Mouse (Mus musculus) embryo, embryonic 11 days (tissue): ENCODE data around the gene Cers5.
"Not testable (repeated sequence)": the region's sequence is repeated elsewhere in the genome, so short reads cannot be mapped to it uniquely, and the experiment has no call there.

ENCODE experiments used
- DNase-seq: peaks from one replicate; pipeline ENCODE4 v3.0.0-alpha.2; 2015

The Cers5 gene

DNA sequence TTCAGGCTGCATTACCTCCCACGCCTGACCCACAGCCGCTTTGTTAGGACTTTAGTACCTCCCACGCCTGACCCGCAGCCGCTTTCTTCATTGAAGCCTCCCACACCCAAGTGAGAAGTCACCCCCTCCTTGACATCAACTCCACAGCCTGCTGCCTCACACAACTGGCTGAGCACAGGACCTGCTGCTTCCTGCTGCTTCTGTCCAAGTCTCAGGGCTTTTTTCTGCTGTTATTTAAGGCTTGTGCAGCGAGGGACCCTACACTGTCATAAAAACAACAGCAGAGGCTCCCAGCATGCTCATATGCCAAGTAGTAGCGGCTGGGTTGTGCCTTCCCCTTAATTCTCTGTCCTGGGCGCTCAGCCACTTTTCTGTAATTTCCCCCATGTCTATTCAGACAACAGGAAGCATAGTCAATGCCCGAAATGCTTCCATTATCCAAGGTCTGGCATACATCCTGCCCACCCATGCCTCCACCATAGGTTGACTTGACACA, 15.0 kb upstream of the Cers5 start:
- no peak for DNase-seq

- no peak for DNase-seq
These were observed 6.1 kb upstream of the Cers5 start for GRCm38 (mm10) chr15:99778677-99779335.

DNA sequence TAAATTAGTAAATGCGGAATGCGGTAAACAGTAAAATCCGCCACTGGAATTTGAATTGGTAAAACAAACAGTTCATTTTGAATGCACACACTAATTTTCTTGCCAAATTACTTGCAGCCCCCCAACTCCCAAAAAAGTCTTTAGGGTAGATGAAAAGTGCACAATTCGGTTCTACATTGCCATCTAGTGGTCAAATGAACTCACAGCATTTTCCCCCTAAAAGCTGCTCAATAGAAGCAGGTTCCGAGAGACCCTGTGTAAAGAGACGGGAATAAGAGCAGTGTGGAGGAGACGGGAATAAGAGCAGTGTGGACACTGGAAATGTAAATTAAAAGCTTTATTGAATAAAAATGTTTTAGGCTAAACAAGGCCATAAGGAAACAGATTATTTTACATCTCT, 5.5 kb upstream of the Cers5 start:
- peak; percentile 79 for DNase-seq

- no peak for DNase-seq
These were observed 240 bp upstream of the Cers5 start for GRCm38 (mm10) chr15:99772925-99773324.

DNA sequence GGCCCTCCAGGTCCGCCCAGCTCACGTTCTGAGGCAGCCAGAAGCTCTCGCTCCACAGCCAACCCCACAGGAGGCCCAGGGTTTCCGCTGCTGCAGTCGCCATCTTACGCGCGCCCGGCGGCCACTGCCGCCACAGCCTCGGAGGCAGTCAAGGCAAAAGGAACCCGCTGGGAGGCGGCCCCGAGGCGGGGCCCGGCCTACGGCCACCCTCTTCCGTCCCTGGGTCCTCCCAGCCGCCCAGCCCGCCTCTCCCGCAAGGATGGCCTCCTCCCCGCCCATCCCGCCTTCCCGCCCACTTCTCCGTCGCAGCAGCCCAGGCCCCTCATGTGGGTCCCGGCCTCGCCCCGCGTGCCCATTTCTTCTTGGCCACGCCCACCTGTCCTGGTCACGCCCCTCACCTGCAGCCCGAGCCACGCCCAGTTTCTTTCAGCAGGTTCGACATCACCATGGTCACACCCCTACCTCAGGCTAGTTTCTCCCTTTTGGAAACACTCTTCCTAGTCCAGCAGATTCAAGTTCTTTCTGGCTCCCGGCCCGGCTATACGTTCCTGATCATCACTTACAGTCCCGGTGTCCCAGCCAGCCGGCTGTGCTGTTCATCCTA, 306 bp downstream of the Cers5 start:
- peak; percentile 92 for DNase-seq

DNA sequence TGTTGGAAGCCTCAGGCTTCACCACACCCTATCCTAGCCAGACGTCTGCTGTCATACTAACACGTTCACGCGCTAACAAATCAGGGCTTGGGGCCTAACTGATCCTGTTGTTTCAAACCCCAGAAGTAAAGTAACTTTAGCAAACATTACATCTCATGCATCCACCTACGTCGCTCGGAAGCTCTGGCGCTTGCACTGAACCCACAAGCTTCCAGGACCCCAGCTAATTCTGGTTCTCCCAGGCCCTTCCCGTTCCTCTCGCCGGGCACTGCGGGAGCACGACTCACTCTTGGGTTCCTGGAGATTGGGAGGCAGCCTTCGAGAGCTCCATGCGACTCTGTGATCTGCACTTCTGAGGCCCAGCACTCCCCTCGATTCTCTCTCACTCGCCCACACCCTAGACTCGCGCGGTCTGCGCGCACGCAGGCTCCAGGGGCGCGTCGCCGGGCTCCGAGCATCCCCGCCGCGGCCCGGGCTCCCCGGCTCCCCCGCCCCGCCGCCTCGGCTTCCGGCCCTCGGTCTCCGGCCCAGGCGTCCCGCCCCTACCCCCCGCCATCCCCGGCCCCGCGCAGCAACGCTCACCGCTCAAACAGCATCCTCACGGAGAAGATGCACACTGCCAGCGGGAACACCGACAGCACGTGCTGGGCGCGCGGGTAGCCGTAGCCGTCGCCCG, 946 bp downstream of the Cers5 start:
- DNase-seq, result no peak

GRCm38 (mm10) chr15:99771004-99771500, 1.6 kb downstream of the Cers5 start:
- DNase-seq, result no peak

- DNase-seq, result no peak
These were observed 3.9 kb downstream of the Cers5 start for GRCm38 (mm10) chr15:99768761-99769160.

DNA sequence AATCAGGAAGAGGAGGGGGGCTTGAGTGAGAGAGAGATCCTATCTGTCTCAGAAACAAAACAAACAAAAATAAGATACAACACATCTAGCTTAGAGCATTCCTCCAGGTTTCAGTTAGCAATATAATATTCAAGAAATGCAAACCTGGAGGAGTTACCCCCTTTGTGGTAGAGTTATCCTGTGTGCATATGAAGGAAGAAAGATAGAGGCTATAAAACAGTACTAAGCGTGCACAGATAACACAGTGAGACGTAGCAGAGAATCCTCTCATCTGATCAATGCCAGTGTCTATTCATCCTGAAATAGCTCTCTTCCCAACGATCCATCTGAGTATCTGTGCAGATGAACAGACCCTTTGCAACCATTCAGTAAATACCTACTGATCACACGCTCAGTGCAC, 5.2 kb downstream of the Cers5 start:
- DNase-seq, result no peak

DNA sequence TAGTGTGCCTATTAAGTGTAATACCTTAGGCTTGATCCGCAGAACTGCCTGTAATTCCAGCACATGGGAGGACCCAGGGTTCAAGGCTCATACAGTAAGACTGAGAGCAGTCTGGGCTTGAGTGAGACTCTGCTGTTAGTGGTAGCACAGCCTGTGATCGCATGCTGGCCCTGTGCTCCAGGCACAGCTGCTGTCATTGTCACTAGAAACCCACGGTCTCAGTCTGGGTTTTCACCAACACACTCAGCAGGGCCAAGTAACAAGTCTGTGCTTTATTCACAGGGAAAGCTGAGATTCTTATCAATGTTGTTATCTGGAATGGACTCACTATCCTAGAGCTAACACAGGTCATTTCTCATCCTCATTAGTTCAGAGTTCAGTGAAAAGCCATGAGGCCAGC, 18.5 kb downstream of the Cers5 start:
- no peak for DNase-seq

DNA sequence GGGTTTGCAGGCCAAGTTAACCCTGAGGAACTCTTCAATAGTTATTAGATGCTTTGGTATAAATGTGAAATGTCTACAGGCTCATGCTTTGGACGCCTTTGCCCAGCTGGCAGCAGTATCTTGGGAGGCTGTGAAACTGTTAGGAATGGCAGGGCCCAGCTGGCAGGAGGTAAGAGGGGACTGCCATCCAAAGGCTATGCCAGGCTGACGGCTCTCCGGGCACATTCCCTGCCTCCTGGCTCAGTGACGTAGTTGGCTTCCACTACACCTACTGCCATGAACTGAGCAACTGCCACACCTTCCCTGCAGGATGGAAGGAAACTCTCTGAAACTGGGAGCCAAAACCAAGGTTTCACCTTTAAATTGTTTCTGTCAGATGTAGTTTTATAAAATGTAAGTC, 32.5 kb downstream of the Cers5 start:
- no peak for DNase-seq

DNA sequence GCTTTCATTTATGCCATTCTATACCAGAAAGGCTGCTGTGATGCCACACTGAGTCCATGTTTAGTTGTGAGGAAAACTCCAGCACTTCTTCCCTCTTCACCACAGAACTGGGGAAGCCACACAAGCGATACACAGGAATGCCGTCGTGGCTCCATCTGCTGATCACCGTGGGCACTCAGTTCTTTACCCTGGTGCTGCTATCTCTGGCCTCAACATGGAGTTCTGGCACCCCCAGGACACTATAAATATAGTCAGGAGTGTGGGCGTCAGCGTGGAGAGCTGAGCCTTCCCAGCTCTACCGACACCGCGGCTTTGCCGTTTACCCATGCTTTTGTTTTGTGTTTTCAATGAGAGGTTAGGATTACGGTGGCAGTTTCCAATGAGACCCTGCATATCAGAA, 36.0 kb downstream of the Cers5 start:
- DNase-seq, result no peak

GRCm38 (mm10) chr15:99735631-99736030, 37.1 kb downstream of the Cers5 start:
- no peak for DNase-seq

- DNase-seq, result no peak
These were observed 39.5 kb downstream of the Cers5 start for GRCm38 (mm10) chr15:99733186-99733585.

DNA sequence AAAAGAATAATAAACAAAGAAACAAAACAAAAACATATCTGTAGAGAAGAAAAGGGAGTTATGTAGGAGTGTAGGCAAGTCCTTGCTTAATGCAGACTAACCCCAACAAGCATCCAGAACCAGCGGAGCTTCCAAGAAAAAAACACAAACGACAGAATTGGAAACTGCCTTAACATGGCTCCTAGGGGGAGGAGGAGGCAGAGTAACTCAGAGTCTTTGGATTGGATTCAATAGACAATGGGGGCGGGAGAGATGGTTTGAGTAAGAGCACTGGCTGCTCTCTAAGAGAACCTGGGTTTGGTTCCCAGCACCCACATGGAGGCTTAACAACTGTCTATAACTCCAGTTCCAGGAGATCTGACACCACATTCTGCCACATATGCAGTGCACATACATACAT, 41.0 kb downstream of the Cers5 start:
- no peak for DNase-seq

DNA sequence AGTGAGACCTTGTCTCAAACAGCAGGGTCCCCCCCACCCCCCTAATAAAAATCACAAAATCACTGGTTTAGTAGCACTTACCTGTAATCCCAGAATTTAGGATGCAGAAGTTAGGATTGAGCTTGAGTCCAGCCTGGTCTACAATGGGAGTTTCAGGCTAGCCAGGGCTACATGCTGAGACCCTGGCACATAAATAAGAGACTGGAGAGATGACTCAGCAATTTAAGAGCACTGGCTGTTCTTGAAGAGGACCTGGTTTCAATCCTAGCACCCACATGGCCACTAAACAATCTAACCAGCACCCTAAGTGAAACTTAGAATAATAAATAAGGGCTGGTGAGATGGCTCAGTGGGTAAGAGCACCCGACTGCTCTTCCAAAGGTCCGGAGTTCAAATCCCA, 41.5 kb downstream of the Cers5 start:
- DNase-seq, result no peak

GRCm38 (mm10) chr15:99729056-99729783, 43.5 kb downstream of the Cers5 start:
- no peak for DNase-seq

GRCm38 (mm10) chr15:99728211-99728610, 44.5 kb downstream of the Cers5 start:
- DNase-seq, result no peak

- DNase-seq, result no peak
These were observed 45.2 kb downstream of the Cers5 start for GRCm38 (mm10) chr15:99727525-99727924.

GRCm38 (mm10) chr15:99727039-99727438, 45.6 kb downstream of the Cers5 start:
- not testable (repeated sequence) for DNase-seq

DNA sequence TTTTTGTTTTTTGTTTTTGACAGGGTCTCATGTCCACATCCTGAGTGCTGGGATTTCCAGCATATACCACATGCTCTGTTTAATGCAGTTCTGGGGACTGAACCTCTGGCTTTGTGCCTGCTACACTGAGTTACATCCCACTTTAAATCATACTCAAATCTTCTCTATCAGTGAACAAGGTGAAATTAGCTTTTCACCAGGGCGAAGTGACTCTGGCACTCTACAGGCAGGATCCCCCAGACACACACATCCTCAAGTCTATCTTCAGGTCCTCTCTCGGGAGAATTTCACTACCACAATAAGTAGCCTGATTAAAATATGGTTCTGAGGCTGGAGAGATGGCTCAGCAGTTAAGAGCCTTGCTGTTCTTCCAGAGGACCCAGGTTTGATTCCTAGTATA, 46.1 kb downstream of the Cers5 start:
- DNase-seq, result no peak

DNA sequence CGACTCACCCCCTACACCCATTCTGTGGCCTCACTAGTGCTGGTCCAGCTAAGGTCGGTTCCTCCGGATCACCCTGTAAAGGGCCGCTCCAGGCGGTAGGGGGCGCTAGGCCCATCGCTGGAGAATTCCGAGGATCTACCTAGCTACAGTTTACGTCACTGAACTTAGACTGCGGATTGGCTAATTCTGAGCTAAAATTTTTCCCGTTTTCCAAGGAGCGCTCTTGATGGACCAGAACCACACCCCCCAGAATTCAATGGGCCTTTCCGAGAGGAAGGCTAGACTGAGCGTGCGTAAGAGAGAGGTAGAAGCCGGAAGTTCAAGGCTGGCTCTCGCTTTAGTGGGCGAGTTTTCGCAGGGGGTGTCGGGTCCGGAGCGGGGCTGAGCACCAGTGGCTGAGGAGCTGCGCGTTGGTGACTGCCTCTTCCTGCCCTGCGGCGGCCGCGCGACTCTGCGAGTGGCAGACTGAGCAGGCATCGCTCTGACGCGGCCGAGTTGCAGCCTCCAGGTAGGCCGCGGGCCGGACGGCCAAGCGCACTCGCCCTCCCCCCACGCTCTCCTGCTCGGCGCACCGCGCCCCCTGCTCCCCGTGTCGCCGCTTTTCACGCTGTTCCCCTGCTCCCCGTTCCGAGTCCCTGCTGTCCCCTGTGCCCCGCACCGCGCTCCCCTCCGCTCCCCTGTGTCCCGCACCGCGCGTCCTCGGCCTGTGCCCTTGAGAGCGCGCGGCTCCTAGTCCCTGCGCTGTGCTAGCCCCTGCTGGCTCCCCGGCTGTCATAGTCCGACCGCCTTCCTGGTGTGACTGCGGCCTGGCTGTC, 47.1 kb downstream of the Cers5 start, which contains the start of gene Cox14:
Gene Cox14, plus strand, starts transcription at position 278 of the 815 bp plus-strand sequence.
- peak; percentile 97 for DNase-seq
